In genomic region chr6:18848051-18848701, GRCm38 (mm10) we compare ENCODE assay signal across 7 mouse cellular contexts. TPM values are rescaled to one million over a fixed set of nuclear protein-coding genes. Genes with fewer than 3 reads are reported as not detected.
DNase-seq lines count a peak whose midpoint lies in the region; ATAC-seq lines count a peak whose summit lies in the region.

Lsm8 (plus strand) TSS chr6:18848579.

- H3K27me3 ChIP-seq in embryonic facial prominence, embryonic 11.5 days (ENCODE audit: control insufficient read depth, insufficient read depth, low read length): no peaks in the 10 kb centered on the region
- H3K27me3 ChIP-seq in limb, embryonic 10.5 days (ENCODE audit: low read depth, poor library complexity, severe bottlenecking): no peaks in the 10 kb centered on the region
- no peaks in the 10 kb centered on the region for H3K27me3 ChIP-seq in midbrain, embryonic 13.5 days

- H3K9ac ChIP-seq in embryonic facial prominence, embryonic 11.5 days (replicated peaks; ENCODE audit: low read length): peak within 1 kb of the TSS; percentile 94
- H3K9ac ChIP-seq in midbrain, embryonic 13.5 days (replicated peaks): peak within 1 kb of the TSS; percentile 92

- no peaks in the 10 kb centered on the region for H3K9me3 ChIP-seq in embryonic facial prominence, embryonic 11.5 days (replicated peaks; ENCODE audit: control insufficient read depth, low read length)
- H3K9me3 ChIP-seq in limb, embryonic 10.5 days (replicated peaks): no peaks in the 10 kb centered on the region
- no peaks in the 10 kb centered on the region for H3K9me3 ChIP-seq in midbrain, embryonic 13.5 days

- H3K36me3 ChIP-seq in embryonic facial prominence, embryonic 11.5 days (replicated peaks; ENCODE audit: control insufficient read depth, insufficient read depth, low read depth, low read length): no peaks in the 10 kb centered on the region; the same call in 1 of the 2 replicates
- peaks cover 27% of the 10 kb centered on the region for H3K36me3 ChIP-seq in limb, embryonic 10.5 days
- H3K36me3 ChIP-seq in midbrain, embryonic 13.5 days: peaks cover 19% of the 10 kb centered on the region

- peak within 1 kb of the TSS; percentile 71 for H3K4me3 ChIP-seq in embryonic facial prominence, embryonic 11.5 days (ENCODE audit: low read depth, low read length)
- peak within 1 kb of the TSS; percentile 92 for H3K4me3 ChIP-seq in limb, embryonic 10.5 days
- H3K4me3 ChIP-seq in midbrain, embryonic 13.5 days (replicated peaks): peak within 1 kb of the TSS; percentile 82

- H3K27ac ChIP-seq in embryonic facial prominence, embryonic 11.5 days (replicated peaks; ENCODE audit: low read depth, low read length): peak within 1 kb of the TSS; percentile 86
- H3K27ac ChIP-seq in limb, embryonic 10.5 days: peak within 1 kb of the TSS; percentile 98
- H3K27ac ChIP-seq in midbrain, embryonic 13.5 days: peak within 1 kb of the TSS; percentile 95

- WGBS in embryonic facial prominence, embryonic 11.5 days: 2% methylated on average over 37 of the region's 37 CpGs
- 2% methylated on average over 37 of the region's 37 CpGs for WGBS in limb, embryonic 10.5 days
- 1% methylated on average over 37 of the region's 37 CpGs for WGBS in midbrain, embryonic 13.5 days

- peak; percentile 99 for DNase-seq in adrenal gland, postnatal 14 days
- DNase-seq in embryonic facial prominence, embryonic 11.5 days (ENCODE audit: low spot score): peak; percentile 98
- DNase-seq in kidney, adult 11 months: peak; percentile 97
- peak; percentile 98 for DNase-seq in limb, embryonic 10.5 days (ENCODE audit: low spot score)
- peak; percentile 93 for DNase-seq in spleen, adult 12 weeks (ENCODE audit: low spot score)

- H3K4me1 ChIP-seq in embryonic facial prominence, embryonic 11.5 days (ENCODE audit: control insufficient read depth, insufficient read depth, low read length): no peaks in the 10 kb centered on the region
- peaks cover 12% of the 10 kb centered on the region for H3K4me1 ChIP-seq in limb, embryonic 10.5 days
- H3K4me1 ChIP-seq in midbrain, embryonic 13.5 days (replicated peaks): peaks cover 27% of the 10 kb centered on the region

- H3K4me2 ChIP-seq in embryonic facial prominence, embryonic 11.5 days (ENCODE audit: low read depth, low read length): peak within 1 kb of the TSS; percentile 48
- peak within 1 kb of the TSS; percentile 71 for H3K4me2 ChIP-seq in midbrain, embryonic 13.5 days (replicated peaks)

- peak; percentile 100 for ATAC-seq in embryonic facial prominence, embryonic 11.5 days (replicated peaks; ENCODE audit: insufficient number of reproducible peaks, low FRiP score, low TSS enrichment, low read depth)
- ATAC-seq in granulocyte monocyte progenitor cell, adult 5-6 weeks (replicated peaks; ENCODE audit: poor library complexity, severe bottlenecking): peak; percentile 96
- peak; percentile 100 for ATAC-seq in midbrain, embryonic 13.5 days

RNA-seq across cellular contexts. Expression of gene Lsm8, which starts in this region (rescaled TPM):
- 29.4 and 32.6 TPM in 2 replicates for total RNA-seq in adrenal gland, postnatal 14 days (2021)
- 231 and 244 TPM in 2 replicates for polyA plus RNA-seq in embryonic facial prominence, embryonic 11.5 days (2014; fragmentation: Nextera tagmentation; extraction: Ambion mirVana)
- 138 and 166 TPM in 2 replicates for total RNA-seq in granulocyte monocyte progenitor cell, adult 5-6 weeks (2014; fragmentation: Nextera tagmentation)
- 88.1 and 109 TPM in 2 replicates for total RNA-seq in granulocyte monocyte progenitor cell, adult 5-6 weeks (2017)
- polyA plus RNA-seq in limb, embryonic 10.5 days (2016; fragmentation: Nextera tagmentation; extraction: Ambion mirVana): 274 and 284 TPM in 2 replicates
- 172 and 196 TPM in 2 replicates for polyA plus RNA-seq in midbrain, embryonic 13.5 days (2015; fragmentation: Nextera tagmentation; extraction: Ambion mirVana)

Comparison
In these comparisons a context has a peak if more than half of its experiments do, and no peak if none do; other contexts are left out.
1. Peak in every context shown above with its lines: DNase-seq, ATAC-seq, H3K4me3 ChIP-seq and H3K27ac ChIP-seq.